Mouse (Mus musculus): ENCODE measurements around the gene Creb3. TPM values are rescaled to one million over a fixed set of nuclear protein-coding genes. Genes with fewer than 3 reads are reported as not detected.

Gene Creb3
- polyA plus RNA-seq (2012), result 2.3 and 3.2 TPM in 2 replicates

GRCm38 (mm10) chr4:43561997-43562768 is at the start of gene Creb3, which contains the start of gene Tln1:
Gene Creb3, plus strand, starts transcription at chr4:43562332.
Gene Tln1, minus strand, starts transcription at chr4:43562691.

GRCm38 (mm10) chr4:43578376-43579204 is 16.5 kb downstream of the Creb3 start, which contains the start of the genes Rgp1 and Gba2:
Gene Rgp1, plus strand, starts transcription at chr4:43578715.
Gene Gba2, minus strand, starts transcription at chr4:43578873.

GRCm38 (mm10) chr4:43584444-43585416 is 22.6 kb downstream of the Creb3 start, which contains the start of gene Msmp:
Gene Msmp, minus strand, starts transcription at chr4:43584494.

Other genes with a start within 250 kb of the Creb3 start
- 6.3 and 7.3 TPM in 2 replicates for gene Rusc2, start 180.4 kb upstream of the Creb3 start, polyA plus RNA-seq (2012)
- not detected in 2 replicates for gene Fam166b, start 133.2 kb upstream of the Creb3 start, polyA plus RNA-seq (2012)
- gene Tesk1, start 120.4 kb upstream of the Creb3 start, polyA plus RNA-seq (2012), result 62.0 and 67.6 TPM in 2 replicates
- gene Cd72, start 107.7 kb upstream of the Creb3 start, polyA plus RNA-seq (2012), result 19.2 and 28.2 TPM in 2 replicates
- gene Sit1, start 78.6 kb upstream of the Creb3 start, polyA plus RNA-seq (2012), result 0.63 and 1.5 TPM in 2 replicates
- gene Ccdc107, start 69.4 kb upstream of the Creb3 start, polyA plus RNA-seq (2012), result 89.2 and 116 TPM in 2 replicates
- 24.6 and 38.5 TPM in 2 replicates for gene Arhgef39, start 62.6 kb upstream of the Creb3 start, polyA plus RNA-seq (2012)
- gene Car9, start 55.4 kb upstream of the Creb3 start, polyA plus RNA-seq (2012), result 6.6 and 7.2 TPM in 2 replicates
- gene Tpm2, start 38.6 kb upstream of the Creb3 start, polyA plus RNA-seq (2012), result 4.0 and 10.1 TPM in 2 replicates
- 173 and 201 TPM in 2 replicates for gene Tln1, start 359 bp downstream of the Creb3 start, polyA plus RNA-seq (2012)
- 59.2 and 71.3 TPM in 2 replicates for gene Rgp1, start 16.4 kb downstream of the Creb3 start, polyA plus RNA-seq (2012)
- 11.5 and 13.7 TPM in 2 replicates for gene Gba2, start 16.5 kb downstream of the Creb3 start, polyA plus RNA-seq (2012)
- not detected in 2 replicates for gene Msmp, start 22.2 kb downstream of the Creb3 start, polyA plus RNA-seq (2012)
- 2.0 and 2.3 TPM in 2 replicates for gene Npr2, start 69.6 kb downstream of the Creb3 start, polyA plus RNA-seq (2012)
- 0.26 and 0.36 TPM in 2 replicates for gene Spag8, start 91.3 kb downstream of the Creb3 start, polyA plus RNA-seq (2012)
- gene Hint2, start 94.1 kb downstream of the Creb3 start, polyA plus RNA-seq (2012), result 44.6 and 61.0 TPM in 2 replicates
- 4.2 and 6.7 TPM in 2 replicates for gene Tmem8b, start 106.6 kb downstream of the Creb3 start, polyA plus RNA-seq (2012)
- gene Fam221b, start 106.8 kb downstream of the Creb3 start, polyA plus RNA-seq (2012), result 0.07 and 0.22 TPM in 2 replicates
- not detected in 2 replicates for gene Olfr70, start 138.5 kb downstream of the Creb3 start, polyA plus RNA-seq (2012)
- gene Olfr71, start 147.9 kb downstream of the Creb3 start, polyA plus RNA-seq (2012), result not detected in 2 replicates
- gene Hrct1, start 164.9 kb downstream of the Creb3 start, polyA plus RNA-seq (2012), result not detected in 2 replicates
- gene Spaar, start 167.7 kb downstream of the Creb3 start, polyA plus RNA-seq (2012), result 0.03 TPM in 1 of 2 replicates, not detected in the other
- gene Olfr159, start 208.7 kb downstream of the Creb3 start, polyA plus RNA-seq (2012), result not detected in 2 replicates